In the genomic region with DNA sequence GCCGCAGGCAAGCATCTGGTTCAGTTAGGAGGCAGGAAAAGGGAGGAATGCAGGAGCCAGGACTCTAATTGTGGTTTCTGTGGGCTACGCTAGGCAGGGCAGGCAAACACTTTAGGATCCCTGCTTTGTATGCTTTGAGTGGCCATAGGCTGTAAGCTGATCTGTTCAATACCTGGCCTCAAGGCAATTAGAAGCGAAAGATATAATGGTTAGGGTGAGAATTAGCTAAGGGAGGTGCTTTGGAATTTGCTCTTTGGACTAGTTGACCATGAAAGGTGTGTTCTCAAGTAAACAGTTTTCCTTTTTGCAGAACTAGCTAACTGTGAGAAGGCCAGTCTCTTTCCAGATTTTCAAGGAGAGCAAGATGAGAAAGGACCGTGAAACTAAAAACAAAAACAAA, we compare ENCODE assay signal across 26 mouse cellular contexts. TPM values are rescaled to one million over a fixed set of nuclear protein-coding genes. Genes with fewer than 3 reads are reported as not detected.
DNase-seq lines count a peak whose midpoint lies in the region; ATAC-seq and TF ChIP-seq lines count a peak whose summit lies in the region.
"Had no signal": no experiment of that assay in that cellular context is flagged by ENCODE, and none has a peak within 500 bp of the region (broad histone marks: within the 10 kb centered on the region; RNA-seq: fewer than 3 reads in every experiment).

No protein-coding gene starts in this region.

- no peak overlapping the region for H3K9ac ChIP-seq in lung, postnatal 0 days (replicated peaks; ENCODE audit: low read depth)
- no peak overlapping the region for H3K9ac ChIP-seq in stomach, postnatal 0 days (ENCODE audit: low read length)
- no peak overlapping the region for H3K9ac ChIP-seq in hindbrain, embryonic 16.5 days (ENCODE audit: low read depth, low read length)
- H3K9ac ChIP-seq: embryonic facial prominence, embryonic 15.5 days; forebrain, postnatal 0 days; hindbrain, embryonic 13.5 days had no signal

- peak; percentile 13 for DNase-seq in lung, postnatal 0 days (ENCODE audit: low spot score)
- no peak for DNase-seq in lung, postnatal 10 days
- peak; percentile 51 for DNase-seq in large intestine, adult 2 months (ENCODE audit: low read depth, low spot score)
- peak; percentile 17 for DNase-seq in stomach, postnatal 0 days (ENCODE audit: low spot score)
- no peak for DNase-seq in natural killer cell, adult 2 months (ENCODE audit: low spot score in 2 of 2)
- DNase-seq: adrenal gland, adult 8-10 months; adrenal gland, postnatal 25 days; cerebellum, adult 11-12 months; cerebellum, adult 8-10 months; cerebellum, postnatal 10 days; cerebellum, postnatal 36 days; embryo, embryonic 11 days; forebrain, postnatal 0 days; gastrocnemius, adult 2 months; gastrocnemius, postnatal 14 days; heart, adult 11 months; heart, postnatal 36 days had no signal

- no peaks in the 10 kb centered on the region for H3K9me3 ChIP-seq in lung, postnatal 0 days (ENCODE audit: low read length)
- no peaks in the 10 kb centered on the region for H3K9me3 ChIP-seq in stomach, postnatal 0 days (ENCODE audit: control insufficient read depth, low read length)
- no peaks in the 10 kb centered on the region for H3K9me3 ChIP-seq in hindbrain, embryonic 16.5 days (ENCODE audit: control insufficient read depth, low read length)
- H3K9me3 ChIP-seq: embryonic facial prominence, embryonic 15.5 days; hindbrain, embryonic 10.5 days; hindbrain, embryonic 13.5 days had no signal

- no peaks in the 10 kb centered on the region for H3K36me3 ChIP-seq in lung, postnatal 0 days (ENCODE audit: insufficient read depth, low read length)
- no peaks in the 10 kb centered on the region for H3K36me3 ChIP-seq in stomach, postnatal 0 days (ENCODE audit: control insufficient read depth, insufficient read depth, low read length)
- H3K36me3 ChIP-seq in hindbrain, embryonic 16.5 days (ENCODE audit: control insufficient read depth, insufficient read depth, low read length): no peaks in the 10 kb centered on the region
- H3K36me3 ChIP-seq: embryonic facial prominence, embryonic 15.5 days; hindbrain, embryonic 10.5 days; hindbrain, embryonic 13.5 days had no signal

- 63% methylated on average over 4 of the region's 4 CpGs for WGBS in lung, postnatal 0 days
- 29% methylated on average over 4 of the region's 4 CpGs for WGBS in large intestine, adult 2 months
- 50% methylated on average over 4 of the region's 4 CpGs for WGBS in stomach, postnatal 0 days
- 77% methylated on average over 4 of the region's 4 CpGs for WGBS in hindbrain, embryonic 16.5 days

- H3K27me3 ChIP-seq in lung, postnatal 0 days (replicated peaks; ENCODE audit: insufficient read depth, low read length): no peaks in the 10 kb centered on the region
- no peaks in the 10 kb centered on the region for H3K27me3 ChIP-seq in stomach, postnatal 0 days (ENCODE audit: control insufficient read depth, insufficient read depth, low read length)
- H3K27me3 ChIP-seq in hindbrain, embryonic 16.5 days (replicated peaks; ENCODE audit: control insufficient read depth, insufficient read depth, low read length): no peaks in the 10 kb centered on the region
- H3K27me3 ChIP-seq: embryonic facial prominence, embryonic 15.5 days; hindbrain, embryonic 13.5 days had no signal

- H3K4me2 ChIP-seq in lung, postnatal 0 days (replicated peaks; ENCODE audit: low read depth, low read length): no peak overlapping the region
- H3K4me2 ChIP-seq in stomach, postnatal 0 days (replicated peaks; ENCODE audit: low read depth): no peak overlapping the region
- H3K4me2 ChIP-seq in hindbrain, embryonic 16.5 days (ENCODE audit: low read length): no peak overlapping the region
- H3K4me2 ChIP-seq: embryonic facial prominence, embryonic 15.5 days; heart, embryonic 11.5 days; hindbrain, embryonic 13.5 days had no signal

- no peak for TF ChIP-seq EP300 in lung, postnatal 0 days (IDR thresholded peaks at IDR 0.05)
- no peak for TF ChIP-seq EP300 in stomach, postnatal 0 days (optimal IDR thresholded peaks at IDR 0.05)

- no peak for TF ChIP-seq CTCF in lung, postnatal 0 days (IDR thresholded peaks at IDR 0.05)
- TF ChIP-seq CTCF in stomach, postnatal 0 days (IDR thresholded peaks at IDR 0.05; ENCODE audit: low read depth): no peak

- no peak for ATAC-seq in lung, postnatal 0 days
- ATAC-seq in stomach, postnatal 0 days (ENCODE audit: low FRiP score, low TSS enrichment): peak; percentile 79; the same call in 1 of the 2 replicates
- ATAC-seq in hindbrain, embryonic 16.5 days: no peak
- ATAC-seq: activated CD4-positive, CD25-positive, alpha-beta regulatory T cell, adult 4 months; CD4-positive, CD25-positive, alpha-beta regulatory T cell, adult 4 months; forebrain, embryonic 14.5 days; forebrain, postnatal 0 days; hindbrain, postnatal 0 days had no signal

- H3K4me3 ChIP-seq in lung, postnatal 0 days (ENCODE audit: low read depth, low read length): no peak overlapping the region
- no peak overlapping the region for H3K4me3 ChIP-seq in stomach, postnatal 0 days (ENCODE audit: low read depth, low read length)
- no peak overlapping the region for H3K4me3 ChIP-seq in hindbrain, embryonic 16.5 days (ENCODE audit: low read length)
- H3K4me3 ChIP-seq: embryonic facial prominence, embryonic 15.5 days; gastrocnemius, adult 2 months; hindbrain, embryonic 10.5 days; hindbrain, embryonic 13.5 days had no signal

- H3K4me1 ChIP-seq in lung, postnatal 0 days (ENCODE audit: insufficient read depth, low read depth, low read length): no peaks in the 10 kb centered on the region
- H3K4me1 ChIP-seq in stomach, postnatal 0 days (replicated peaks; ENCODE audit: control insufficient read depth, insufficient read depth): no peaks in the 10 kb centered on the region
- H3K4me1 ChIP-seq in hindbrain, embryonic 16.5 days (ENCODE audit: control insufficient read depth, insufficient read depth, low read depth, low read length): peaks cover 3% of the 10 kb centered on the region; the same call in 1 of the 2 replicates
- H3K4me1 ChIP-seq: embryonic facial prominence, embryonic 15.5 days had no signal

- no peak overlapping the region for H3K27ac ChIP-seq in lung, postnatal 0 days (ENCODE audit: low read length)
- H3K27ac ChIP-seq in stomach, postnatal 0 days (replicated peaks): no peak overlapping the region
- no peak overlapping the region for H3K27ac ChIP-seq in hindbrain, embryonic 16.5 days (ENCODE audit: low read depth, low read length)
- H3K27ac ChIP-seq: embryonic facial prominence, embryonic 15.5 days; gastrocnemius, adult 2 months; hindbrain, embryonic 10.5 days; hindbrain, embryonic 13.5 days; hindbrain, postnatal 0 days had no signal

RNA-seq across cellular contexts. Expression of gene Rnf219, which starts 20.0 kb away (rescaled TPM):
- polyA plus RNA-seq in lung, postnatal 0 days (2015; fragmentation: Nextera tagmentation; extraction: Ambion mirVana): 11.4 and 13.3 TPM in 2 replicates
- 1.9 and 2.1 TPM in 2 replicates for polyA plus RNA-seq in large intestine, adult 2 months (2012; rRNA removed)
- 10.7 and 12.3 TPM in 2 replicates for polyA plus RNA-seq in stomach, postnatal 0 days (2015; fragmentation: Nextera tagmentation; extraction: Ambion mirVana)
- 25.1 and 26.1 TPM in 2 replicates for polyA plus RNA-seq in hindbrain, embryonic 16.5 days (2015; fragmentation: Nextera tagmentation; extraction: Ambion mirVana)

Comparison
In these comparisons a context has a peak if more than half of its experiments do, and no peak if none do; other contexts are left out.
1. DNase-seq: peak in lung, postnatal 0 days (single experiment), large intestine, adult 2 months (single experiment) and stomach, postnatal 0 days (single experiment); none in lung, postnatal 10 days (single experiment) and natural killer cell, adult 2 months (0 of 2).